Mouse (Mus musculus) G1E (cell line): ENCODE data around the gene Fus. TPM values are rescaled to one million over a fixed set of nuclear protein-coding genes. Genes with fewer than 3 reads are reported as not detected.

ENCODE experiments used
- ATAC-seq: 2 replicates; pipeline ENCODE4 v1.8.0; 2016; ENCODE audit warnings: mild to moderate bottlenecking; ENCODE audit not compliant: insufficient number of reproducible peaks, poor library complexity, low FRiP score, severe bottlenecking; ENCODE audit errors: extremely low read depth
- DNase-seq: peaks from one replicate; pipeline ENCODE4 v3.0.0; 2012; ENCODE audit warnings: low spot score
- H3K27me3 ChIP-seq: 2 replicates; pipeline ENCODE4 v1.6.1; 2012; ENCODE audit warnings: mild to moderate bottlenecking, low read length, inconsistent platforms; ENCODE audit not compliant: insufficient read depth
- H3K36me3 ChIP-seq: replicated peaks from 2 replicates; pipeline ENCODE3; 2012; ENCODE audit warnings: mild to moderate bottlenecking, inconsistent platforms
- H3K4me1 ChIP-seq: 2 replicates; pipeline ENCODE4 v1.6.1; 2012; ENCODE audit warnings: low read depth, low read length, inconsistent platforms, mixed read lengths; ENCODE audit not compliant: insufficient read depth
- H3K4me3 ChIP-seq: 2 replicates; pipeline ENCODE4 v1.5.1; 2012; ENCODE audit warnings: low read depth, mild to moderate bottlenecking, inconsistent platforms, low read length, moderate library complexity, mixed read lengths
- H3K9me3 ChIP-seq: replicated peaks from 2 replicates; pipeline ENCODE4 v1.6.1; 2012; ENCODE audit warnings: inconsistent platforms
- CTCF ChIP-seq: IDR thresholded peaks from 2 replicates; pipeline ENCODE4 v1.5.1; 2012; ENCODE audit warnings: low read depth, low read length, inconsistent platforms, mixed read lengths
- GATA1 ChIP-seq: IDR thresholded peaks from 2 replicates; pipeline ENCODE4 v1.6.1; 2012; ENCODE audit warnings: borderline replicate concordance, low read length, inconsistent platforms, mixed read lengths
- GATA2 ChIP-seq: IDR thresholded peaks from 2 replicates; pipeline ENCODE4 v1.6.1; 2012; ENCODE audit warnings: low read depth, low read length, inconsistent platforms, borderline replicate concordance
- POLR2AphosphoS5 ChIP-seq: IDR thresholded peaks from 2 replicates; pipeline ENCODE4 v1.6.1; 2012; ENCODE audit warnings: low read depth, low read length, inconsistent platforms; ENCODE audit not compliant: insufficient replicate concordance
- TAL1 ChIP-seq: conservative IDR thresholded peaks from 2 replicates; pipeline ENCODE4 v1.6.1; 2012; ENCODE audit warnings: low read depth, low read length, inconsistent platforms, mixed read lengths
- polyA plus RNA-seq: library from polyadenylated mRNA; stranded (reverse); fragments of >175 nt; gene quantifications from 2 replicates; pipeline ENCODE4 v1.2.3, GENCODE M21; 2012
- total RNA-seq, 2 experiments: library from RNA; stranded (forward) in 1 of 2; stranded (reverse) in 1 of 2; fragments of 200-1000 nt in 1 of 2; fragments of >200 nt in 1 of 2; fragmentation: Nextera tagmentation in 1 of 2; gene quantifications; 2 replicates each; pipeline ENCODE4 v1.2.3; 2014 to 2017

Fus gene
- total and polyA plus RNA-seq, 3 experiments: 45.5 to 604 (median 211) TPM

DNA sequence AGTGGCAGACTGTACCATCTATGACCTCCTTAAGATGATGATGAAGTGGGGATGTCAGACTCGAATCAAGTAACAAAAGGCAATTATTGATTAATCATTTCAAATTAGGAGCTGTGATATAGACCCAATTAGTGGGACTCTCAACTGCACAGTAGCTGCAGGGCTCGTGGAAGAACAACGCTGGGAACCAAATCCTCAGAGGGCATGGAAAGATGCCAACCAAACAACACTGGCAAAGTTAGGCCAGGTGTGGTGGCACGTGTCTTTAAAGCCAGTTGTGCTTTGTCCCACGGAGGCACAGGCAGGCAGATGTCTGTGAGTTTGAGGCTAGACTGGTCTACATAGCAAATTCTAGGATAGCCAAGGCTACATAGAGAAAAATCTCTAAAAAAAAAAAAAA, 36.6 kb upstream of the Fus start:
- DNase-seq (no peak), ATAC-seq (no peak)
- Histone ChIP-seq H3K4me1 (peaks cover 34% of the 10 kb centered on the region), H3K27me3 (peaks cover 8% of the 10 kb centered on the region), H3K9me3 (no peaks in the 10 kb centered on the region), H3K36me3 (peaks cover 25% of the 10 kb centered on the region), H3K4me3 (no peak overlapping the region)
- TF ChIP-seq CTCF: no peak
- no peak for TF ChIP-seq GATA2
- no peak for TF ChIP-seq GATA1
- TF ChIP-seq POLR2AphosphoS5: no peak
- no peak for TF ChIP-seq TAL1

DNA sequence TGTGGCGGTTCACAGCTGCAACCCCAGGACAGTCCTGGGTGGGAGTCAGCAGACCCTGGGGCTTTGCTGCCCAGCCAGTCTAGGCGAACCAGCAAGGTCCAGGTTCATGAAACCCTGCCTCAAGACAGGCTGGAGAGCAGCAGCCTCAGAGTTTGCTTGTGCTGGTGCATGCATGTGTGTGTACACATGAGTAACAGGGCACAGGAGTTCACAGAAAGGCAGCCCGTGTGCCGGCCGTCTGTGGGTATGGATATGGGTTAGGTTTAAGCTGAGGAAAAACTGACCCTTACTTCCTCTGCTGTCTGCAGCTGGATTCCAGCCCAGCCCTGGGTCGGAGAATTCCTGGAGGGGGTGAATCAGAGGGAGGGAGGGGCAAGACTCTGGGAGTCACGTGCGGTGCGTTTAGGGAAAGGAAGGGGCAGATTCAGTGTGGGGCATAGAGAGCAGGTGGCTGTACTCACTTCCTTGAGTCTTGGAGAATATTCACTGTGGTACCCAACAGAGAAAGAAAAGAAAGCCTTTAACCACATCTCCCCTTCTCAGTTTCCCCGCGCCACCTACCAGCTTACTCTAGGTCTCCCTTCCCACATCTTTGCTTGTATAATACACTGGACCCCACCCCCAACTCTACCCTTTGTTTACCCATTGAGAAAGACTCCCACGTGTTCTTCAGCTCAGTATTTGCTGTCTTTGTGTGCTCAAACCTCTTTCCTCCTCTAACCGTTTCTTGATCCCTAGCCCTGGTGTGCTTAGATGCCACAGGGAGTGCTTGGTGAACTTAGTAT, 35.7 kb upstream of the Fus start:
- DNase-seq: no peak
- Histone ChIP-seq H3K36me3 (peaks cover 16% of the 10 kb centered on the region), H3K9me3 (no peaks in the 10 kb centered on the region), H3K4me3 (no peak overlapping the region), H3K27me3 (peaks cover 13% of the 10 kb centered on the region), H3K4me1 (peaks cover 43% of the 10 kb centered on the region)
- no peak for ATAC-seq
- no peak for TF ChIP-seq CTCF
- no peak for TF ChIP-seq POLR2AphosphoS5
- no peak for TF ChIP-seq GATA2
- no peak for TF ChIP-seq GATA1
- no peak for TF ChIP-seq TAL1

DNA sequence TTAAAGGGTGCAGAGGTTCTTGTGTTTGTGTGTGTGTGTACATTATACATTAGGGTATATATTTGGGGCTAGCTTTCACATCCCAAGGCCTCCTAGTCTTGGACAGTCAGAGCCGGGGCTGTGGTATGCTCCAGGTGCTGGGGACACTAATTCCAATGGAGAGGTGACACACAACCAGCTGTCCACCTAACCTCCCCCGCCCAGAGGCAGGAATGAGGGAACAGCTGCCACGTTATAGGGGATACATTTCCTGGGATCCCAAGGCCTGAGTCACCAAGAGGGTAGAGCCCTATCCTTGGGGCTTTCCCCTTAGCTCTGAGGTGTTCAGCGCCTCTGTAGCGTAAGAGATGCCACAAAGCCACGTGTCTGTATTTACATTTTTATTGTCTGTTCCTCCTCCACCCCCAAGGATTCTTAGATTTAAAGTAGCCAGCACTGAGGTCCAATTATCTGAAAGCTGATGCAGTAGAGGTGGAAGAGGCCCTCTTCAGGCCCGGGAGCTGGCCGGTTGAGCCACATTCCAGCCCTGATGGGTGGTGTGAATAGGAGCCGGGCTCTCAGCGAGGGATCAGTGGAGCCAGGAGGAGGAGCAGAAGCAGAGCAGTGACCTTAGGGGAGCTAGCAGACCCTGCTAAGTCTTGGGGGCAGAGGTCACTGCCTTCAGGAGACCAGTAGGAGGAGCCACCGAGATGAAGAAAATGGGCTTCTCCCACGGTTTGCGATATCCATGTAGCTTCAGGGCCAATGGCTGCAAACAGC, 34.8 kb upstream of the Fus start:
- no peak for TF ChIP-seq GATA2
- TF ChIP-seq POLR2AphosphoS5: no peak
- TF ChIP-seq GATA1: no peak
- no peak for TF ChIP-seq CTCF
- no peak for TF ChIP-seq TAL1
- Histone ChIP-seq H3K4me3 (no peak overlapping the region), H3K27me3 (peaks cover 14% of the 10 kb centered on the region), H3K4me1 (peaks cover 44% of the 10 kb centered on the region), H3K36me3 (peaks cover 7% of the 10 kb centered on the region), H3K9me3 (no peaks in the 10 kb centered on the region)
- ATAC-seq (no peak), DNase-seq (no peak)

DNA sequence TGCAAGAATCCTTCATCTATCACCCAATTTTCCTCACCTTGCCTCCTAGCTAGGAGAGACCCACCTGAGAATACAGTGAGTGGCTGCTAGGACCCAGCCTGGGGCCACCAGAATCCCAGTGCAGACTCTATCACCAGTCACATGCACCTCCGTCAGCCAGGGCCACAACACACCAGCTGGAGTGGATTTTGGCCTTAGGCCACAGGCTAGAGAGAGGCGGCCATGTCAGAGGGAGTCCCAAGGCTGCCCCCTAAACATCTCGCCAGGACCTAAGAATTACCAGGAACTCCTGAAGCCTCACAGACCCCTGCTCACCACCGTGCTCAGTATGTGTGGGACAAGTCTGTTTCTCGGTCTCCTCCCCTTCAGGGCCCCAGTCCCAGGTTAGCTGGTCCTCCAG, 33.2 kb upstream of the Fus start:
- no peak for TF ChIP-seq CTCF
- TF ChIP-seq GATA1: no peak
- H3K4me1 ChIP-seq: peaks cover 44% of the 10 kb centered on the region

GRCm38 (mm10) chr7:127935028-127935722, 32.1 kb upstream of the Fus start:
- H3K9me3 ChIP-seq: no peaks in the 10 kb centered on the region
- peak; percentile 99 for DNase-seq

More for the DNA sequence above, 33.2 kb upstream of the Fus start:
- H3K4me3 ChIP-seq: no peak overlapping the region
- no peak for DNase-seq
- H3K27me3 ChIP-seq: peaks cover 18% of the 10 kb centered on the region
- no peak for ATAC-seq
- H3K36me3 ChIP-seq: no peaks in the 10 kb centered on the region
- H3K9me3 ChIP-seq: no peaks in the 10 kb centered on the region

GRCm38 (mm10) chr7:127935748-127936159, 31.5 kb upstream of the Fus start:
- peak; percentile 53 for DNase-seq
- ATAC-seq: no peak
- H3K4me3 ChIP-seq: peak overlapping the region; percentile 88

More at GRCm38 (mm10) chr7:127935028-127935722, 32.1 kb upstream of the Fus start:
- ATAC-seq: peak; percentile 99
- Histone ChIP-seq H3K4me3 (peak overlapping the region; percentile 88), H3K36me3 (no peaks in the 10 kb centered on the region), H3K27me3 (peaks cover 12% of the 10 kb centered on the region), H3K4me1 (peaks cover 36% of the 10 kb centered on the region)
- peak; percentile 88 for TF ChIP-seq CTCF
- TF ChIP-seq GATA2: no peak
- TF ChIP-seq POLR2AphosphoS5: no peak

More at GRCm38 (mm10) chr7:127935748-127936159, 31.5 kb upstream of the Fus start:
- peaks cover 34% of the 10 kb centered on the region for H3K4me1 ChIP-seq
- peaks cover 13% of the 10 kb centered on the region for H3K27me3 ChIP-seq
- H3K36me3 ChIP-seq: no peaks in the 10 kb centered on the region
- no peaks in the 10 kb centered on the region for H3K9me3 ChIP-seq
- no peak for TF ChIP-seq GATA2
- no peak for TF ChIP-seq POLR2AphosphoS5
- no peak for TF ChIP-seq GATA1
- TF ChIP-seq CTCF: no peak
- no peak for TF ChIP-seq TAL1
